Mouse (Mus musculus) cerebellum, adult 9-10 months (tissue): ENCODE measurements around the gene Crat.

Experiments used
- DNase-seq: peaks from one replicate; pipeline ENCODE4 v3.0.0; 2022

Crat gene

GRCm38 (mm10) chr2:30415157-30415935 is at the start of gene Crat:
TSS of gene Crat (minus strand) at chr2:30415813.
- DNase-seq = peak; percentile 95

- DNase-seq = no peak
These were observed 48.8 kb upstream of the Crat start for GRCm38 (mm10) chr2:30464411-30464810.

- DNase-seq = peak; percentile 87
These were observed 48.3 kb upstream of the Crat start for GRCm38 (mm10) chr2:30463904-30464330.

- DNase-seq = peak; percentile 57
These were observed 47.7 kb upstream of the Crat start for GRCm38 (mm10) chr2:30463341-30463761.

GRCm38 (mm10) chr2:30459241-30459640 is 43.6 kb upstream of the Crat start:
- DNase-seq = no peak

GRCm38 (mm10) chr2:30458349-30458748 is 42.7 kb upstream of the Crat start:
- DNase-seq = no peak

- no peak for DNase-seq
These were observed 40.7 kb upstream of the Crat start for GRCm38 (mm10) chr2:30456104-30456980.

- no peak for DNase-seq
These were observed 39.0 kb upstream of the Crat start for GRCm38 (mm10) chr2:30454587-30454986.

GRCm38 (mm10) chr2:30453570-30453969 is 38.0 kb upstream of the Crat start:
- DNase-seq = no peak

GRCm38 (mm10) chr2:30451525-30451924 is 35.9 kb upstream of the Crat start:
- no peak for DNase-seq

GRCm38 (mm10) chr2:30450530-30450929 is 34.9 kb upstream of the Crat start:
- no peak for DNase-seq

- DNase-seq = no peak
These were observed 32.8 kb upstream of the Crat start for GRCm38 (mm10) chr2:30448371-30448770.

- DNase-seq = peak; percentile 62
These were observed 31.5 kb upstream of the Crat start for GRCm38 (mm10) chr2:30446891-30447826.

- DNase-seq = no peak
These were observed 29.7 kb upstream of the Crat start for GRCm38 (mm10) chr2:30445312-30445711.

GRCm38 (mm10) chr2:30444450-30444849 is 28.8 kb upstream of the Crat start:
- DNase-seq = no peak

- DNase-seq = no peak
These were observed 28.4 kb upstream of the Crat start for GRCm38 (mm10) chr2:30444006-30444405.

- no peak for DNase-seq
These were observed 27.7 kb upstream of the Crat start for GRCm38 (mm10) chr2:30443281-30443680.

GRCm38 (mm10) chr2:30442498-30442890 is 26.9 kb upstream of the Crat start:
- no peak for DNase-seq

- peak; percentile 64 for DNase-seq
These were observed 26.2 kb upstream of the Crat start for GRCm38 (mm10) chr2:30441518-30442497.

- peak; percentile 78 for DNase-seq
These were observed 25.3 kb upstream of the Crat start for GRCm38 (mm10) chr2:30440701-30441517.
